Mouse (Mus musculus) brain, embryonic 14.5 days (tissue): ENCODE results near the gene Dkk3.

Source experiments
- CTCF ChIP-seq: fragments of 200-500 bp; IDR thresholded peaks from 2 replicates; pipeline ENCODE4 v1.5.1; 2012; ENCODE audit warnings: inconsistent platforms, mild to moderate bottlenecking, moderate library complexity, borderline replicate concordance; ENCODE audit not compliant: insufficient read depth, insufficient read length; ENCODE audit errors: extremely low read depth
- POLR2A ChIP-seq: fragments of 200-500 bp; IDR thresholded peaks from 2 replicates; pipeline ENCODE4 v1.6.1; 2012; ENCODE audit warnings: mild to moderate bottlenecking, inconsistent platforms, borderline replicate concordance; ENCODE audit not compliant: poor library complexity, insufficient read depth, insufficient read length, severe bottlenecking; ENCODE audit errors: extremely low read depth

DNA sequence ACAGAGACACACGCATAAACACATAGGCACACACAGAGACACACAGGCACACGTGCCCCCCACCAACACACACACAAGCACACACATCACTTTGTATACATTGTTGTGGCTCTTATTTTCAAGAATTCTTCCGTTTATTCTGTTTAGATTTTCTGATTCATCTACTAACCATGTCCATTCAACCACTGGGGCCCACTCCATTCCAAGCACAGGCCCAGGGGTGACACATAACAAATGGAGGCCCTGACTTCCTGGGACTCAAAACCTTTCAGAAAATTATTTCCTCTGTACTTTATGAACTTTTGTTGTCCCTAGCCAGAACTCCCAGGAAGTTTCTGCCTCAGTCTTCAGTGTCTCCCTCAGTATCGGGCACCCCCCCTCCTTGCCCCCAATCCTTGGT lies 23.7 kb downstream of the Dkk3 start:
- no peak for TF ChIP-seq POLR2A
- TF ChIP-seq CTCF, result no peak
